Mouse (Mus musculus) brain, embryonic 14.5 days (tissue): ENCODE results near the gene Fpr3.

ENCODE experiments used
- CTCF ChIP-seq: fragments of 200-500 bp; IDR thresholded peaks from 2 replicates; pipeline ENCODE4 v1.5.1; 2012; ENCODE audit warnings: inconsistent platforms, mild to moderate bottlenecking, moderate library complexity, borderline replicate concordance; ENCODE audit not compliant: insufficient read depth, insufficient read length; ENCODE audit errors: extremely low read depth
- POLR2A ChIP-seq: fragments of 200-500 bp; IDR thresholded peaks from 2 replicates; pipeline ENCODE4 v1.6.1; 2012; ENCODE audit warnings: mild to moderate bottlenecking, inconsistent platforms, borderline replicate concordance; ENCODE audit not compliant: poor library complexity, insufficient read depth, insufficient read length, severe bottlenecking; ENCODE audit errors: extremely low read depth

- no peak for TF ChIP-seq CTCF
- TF ChIP-seq POLR2A, result no peak
Measured at GRCm38 (mm10) chr17:17917376-17917775, 29.7 kb downstream of the Fpr3 start.
